Mouse (Mus musculus): Measurements from ENCODE around the gene Timmdc1. TPM values are rescaled to one million over a fixed set of nuclear protein-coding genes. Genes with fewer than 3 reads are reported as not detected.

Gene Timmdc1
- polyA plus RNA-seq, 1 experiment: 16.4 TPM

Other genes starting within 250 kb of the Timmdc1 start
- not detected in 2 replicates for gene Nr1i2, start 227.8 kb downstream of the Timmdc1 start, polyA plus RNA-seq (2012; rRNA removed)
- gene Maats1, start 180.5 kb downstream of the Timmdc1 start, polyA plus RNA-seq (2012; rRNA removed): 0.80 and 0.86 TPM in 2 replicates
- gene Cox17, start 175.7 kb downstream of the Timmdc1 start, polyA plus RNA-seq (2012; rRNA removed): 264 and 278 TPM in 2 replicates
- not detected in 2 replicates for gene Gm21987, start 175.6 kb downstream of the Timmdc1 start, polyA plus RNA-seq (2012; rRNA removed)
- 0.90 and 1.1 TPM in 2 replicates for gene Popdc2, start 160.5 kb downstream of the Timmdc1 start, polyA plus RNA-seq (2012; rRNA removed)
- 1.8 and 2.4 TPM in 2 replicates for gene Pla1a, start 89.5 kb downstream of the Timmdc1 start, polyA plus RNA-seq (2012; rRNA removed)
- 59.6 and 61.6 TPM in 2 replicates for gene Adprh, start 70.0 kb downstream of the Timmdc1 start, polyA plus RNA-seq (2012; rRNA removed)
- gene Cd80, start 67.1 kb downstream of the Timmdc1 start, polyA plus RNA-seq (2012; rRNA removed): 0.48 TPM in 2 replicates
- gene Poglut1, start 27.6 kb upstream of the Timmdc1 start, polyA plus RNA-seq (2012; rRNA removed): 50.5 and 51.8 TPM in 2 replicates
- 39.2 and 45.8 TPM in 2 replicates for gene Tmem39a, start 36.0 kb upstream of the Timmdc1 start, polyA plus RNA-seq (2012; rRNA removed)
- gene Arhgap31, start 190.6 kb upstream of the Timmdc1 start, polyA plus RNA-seq (2012; rRNA removed): 12.1 and 12.3 TPM in 2 replicates
- 21.4 and 22.1 TPM in 2 replicates for gene B4galt4, start 219.6 kb upstream of the Timmdc1 start, polyA plus RNA-seq (2012; rRNA removed)

Data from frontal cortex, adult 2 months (tissue).